Mouse (Mus musculus) left cerebral cortex, adult 18-20 months (tissue): ENCODE results near the gene Rnf157. TPM values are rescaled to one million over a fixed set of nuclear protein-coding genes. Genes with fewer than 3 reads are reported as not detected.
A peak's percentile ranks its signal among the peaks of the same experiment; 100 is the strongest.
"Not testable (repeated sequence)": the region's sequence is repeated elsewhere in the genome, so short reads cannot be mapped to it uniquely, and the experiment has no call there.

Source experiments
- DNase-seq, 2 experiments: peaks; one replicate each; pipeline ENCODE4 v3.0.0; 2021 to 2022; ENCODE audit warnings: low spot score in 2 of 2, mixed read lengths in 1 of 2
- total RNA-seq, 2 experiments: library from RNA; stranded (reverse); gene quantifications; 2 replicates each; pipeline ENCODE4 v1.2.3; 2021

The Rnf157 gene
- total RNA-seq, 2 experiments from 2014 or later = 256 to 274 TPM

GRCm38 (mm10) chr11:116387086-116388071 lies 25.5 kb downstream of the Rnf157 start:
- no peak for DNase-seq

GRCm38 (mm10) chr11:116385999-116386398 lies 26.8 kb downstream of the Rnf157 start:
- no peak for DNase-seq

DNA sequence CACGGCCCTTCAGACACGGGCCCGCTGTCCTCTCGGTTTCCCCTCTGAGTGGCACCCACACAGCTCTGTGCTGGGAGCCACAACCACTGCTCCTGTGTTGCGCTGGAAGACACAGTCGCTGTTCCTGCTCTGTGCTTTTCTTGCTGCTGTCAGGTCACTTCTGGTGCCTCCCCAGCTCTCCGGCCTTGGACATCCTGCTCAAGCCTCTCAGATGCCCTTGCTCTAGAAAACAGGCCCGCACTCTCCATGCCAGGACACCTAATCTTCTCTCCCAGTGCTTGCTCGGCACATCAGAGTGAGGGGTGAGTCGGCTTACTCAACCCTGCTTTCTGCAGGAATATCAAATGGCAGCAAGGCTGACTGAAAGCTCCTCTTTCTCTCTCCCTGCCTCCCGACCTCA lies 28.7 kb downstream of the Rnf157 start:
- no peak for DNase-seq

DNA sequence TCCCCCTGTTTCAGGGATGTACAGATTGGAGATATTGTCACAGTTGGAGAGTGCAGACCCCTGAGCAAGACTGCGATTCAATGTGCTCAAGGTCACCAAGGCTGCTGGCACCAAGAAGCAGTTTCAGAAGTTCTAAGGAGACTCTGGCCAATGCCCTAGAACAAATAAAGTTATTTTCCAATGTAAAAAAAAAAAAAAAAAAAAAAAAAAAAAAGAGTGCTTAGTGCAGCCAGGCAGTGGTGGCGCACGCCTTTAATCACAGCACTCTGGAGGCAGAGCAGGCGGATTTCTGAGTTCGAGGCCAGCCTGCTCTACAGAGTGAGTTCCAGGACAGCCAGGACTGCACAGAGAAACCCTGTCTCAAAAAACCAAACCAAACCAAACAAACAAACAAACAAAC lies 29.8 kb downstream of the Rnf157 start:
- not testable (repeated sequence) for DNase-seq

- no peak for DNase-seq
Observed at GRCm38 (mm10) chr11:116380767-116381166, 32.1 kb downstream of the Rnf157 start.

- no peak for DNase-seq
Observed at GRCm38 (mm10) chr11:116379530-116379929, 33.3 kb downstream of the Rnf157 start.

- DNase-seq = no peak
Observed at GRCm38 (mm10) chr11:116376945-116377661, 35.7 kb downstream of the Rnf157 start.

DNA sequence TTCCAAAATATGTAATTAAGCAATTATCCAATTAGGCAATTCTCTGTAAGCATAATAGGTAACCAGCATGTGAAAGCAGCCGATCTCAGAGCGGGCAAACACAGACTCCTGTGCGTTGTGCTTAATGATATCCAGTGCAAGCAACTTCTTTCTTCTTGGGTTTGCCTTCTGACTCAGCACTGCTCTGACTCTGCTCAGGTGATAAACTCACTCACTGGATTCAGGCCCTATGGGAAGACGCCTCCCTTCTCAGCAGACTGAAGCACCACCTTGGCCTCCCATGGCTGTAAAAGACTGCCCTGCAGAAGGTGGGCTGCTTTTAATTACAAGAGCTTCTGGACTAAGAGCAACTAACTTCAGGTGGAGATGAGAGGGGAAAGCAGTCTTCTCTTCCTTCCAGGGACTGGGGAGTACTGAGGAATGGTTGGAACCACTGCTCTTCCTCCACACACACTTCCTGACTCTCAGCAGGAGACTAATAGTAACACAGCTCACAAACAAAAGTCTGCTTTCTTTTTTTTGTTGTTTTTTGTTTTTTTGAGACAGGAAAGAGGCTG lies 40.9 kb downstream of the Rnf157 start:
- no peak for DNase-seq

DNA sequence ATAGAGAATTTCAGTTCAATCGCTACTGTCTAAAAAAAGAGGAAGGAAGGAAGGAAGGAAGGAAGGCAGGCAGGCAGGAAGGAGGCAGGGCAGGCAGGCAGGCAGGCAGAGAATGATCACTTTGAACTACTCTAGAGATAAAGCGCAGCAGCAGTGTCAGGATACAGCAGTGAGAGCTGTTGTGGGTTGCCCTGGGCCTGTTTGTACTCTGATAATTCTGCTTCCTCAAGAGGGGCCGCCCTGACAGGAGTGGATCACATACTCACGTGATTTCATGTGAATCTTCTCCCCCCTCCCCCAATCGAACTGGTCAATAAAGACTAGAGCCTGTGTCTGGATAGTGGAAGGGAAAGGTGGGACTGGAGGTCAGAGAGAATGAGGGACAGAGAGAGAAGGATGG lies 43.2 kb downstream of the Rnf157 start:
- no peak for DNase-seq

- DNase-seq = no peak
Observed at GRCm38 (mm10) chr11:116369051-116369450, 43.8 kb downstream of the Rnf157 start.

- DNase-seq = peak; percentile 78 to 85
Observed at GRCm38 (mm10) chr11:116368116-116368515, 44.7 kb downstream of the Rnf157 start.

GRCm38 (mm10) chr11:116366647-116367046 lies 46.2 kb downstream of the Rnf157 start:
- no peak for DNase-seq

DNA sequence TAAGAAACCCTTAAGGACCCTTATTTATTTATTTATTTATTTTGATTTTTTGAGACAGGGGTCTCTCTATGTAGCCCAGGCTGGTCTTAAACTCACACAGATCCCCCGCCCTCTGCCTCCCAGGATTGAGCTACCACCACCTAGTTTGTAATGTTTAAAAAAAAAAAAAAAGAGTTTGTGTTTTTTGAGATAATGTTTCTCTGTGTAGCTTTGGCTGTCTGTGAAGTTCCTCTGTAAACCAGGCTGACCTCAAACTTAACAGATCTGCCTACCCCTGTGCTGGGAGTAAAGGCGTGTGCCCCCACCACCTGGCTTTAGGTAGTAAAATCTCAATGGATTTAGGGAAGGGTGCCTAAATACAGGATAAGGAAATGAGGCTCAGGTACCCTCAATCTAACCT lies 46.7 kb downstream of the Rnf157 start:
- no peak for DNase-seq

DNA sequence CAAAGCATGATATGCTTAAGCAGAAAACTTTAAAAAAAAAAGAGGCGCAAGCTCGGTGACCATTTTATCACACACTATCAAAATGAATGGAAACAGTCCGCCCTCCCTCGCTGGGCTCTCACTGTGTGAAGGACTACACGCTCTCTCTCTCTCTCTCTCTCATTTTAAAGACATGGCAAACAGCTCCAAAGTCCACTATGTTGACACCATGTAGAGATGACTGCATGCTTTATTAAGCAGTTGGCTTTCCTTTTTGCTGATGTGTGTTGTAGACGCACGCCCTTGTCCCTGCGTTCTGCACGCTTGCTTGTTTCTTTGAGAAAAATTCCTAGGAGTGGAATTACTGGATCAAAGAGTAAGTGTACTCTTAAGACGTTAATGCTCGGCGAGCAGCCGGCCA lies 47.4 kb downstream of the Rnf157 start:
- no peak for DNase-seq

GRCm38 (mm10) chr11:116362015-116362414 lies 50.8 kb downstream of the Rnf157 start:
- DNase-seq = no peak

DNA sequence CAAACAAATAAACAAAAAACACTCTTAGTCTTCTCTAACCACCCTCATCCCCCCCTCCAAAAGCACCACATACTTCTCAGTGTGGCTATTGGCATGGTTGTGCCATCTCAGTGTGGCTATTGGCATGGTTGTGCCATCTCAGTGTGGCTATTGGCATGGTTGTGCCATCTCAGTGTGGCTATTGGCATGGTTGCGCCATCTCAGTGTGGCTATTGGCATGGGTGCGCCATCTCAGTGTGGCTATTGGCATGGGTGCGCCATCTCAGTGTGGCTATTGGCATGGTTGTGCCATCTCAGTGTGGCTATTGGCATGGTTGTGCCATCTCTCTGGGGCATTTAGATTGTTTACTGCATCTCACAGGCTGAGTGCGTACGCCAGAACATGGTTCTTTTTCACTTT lies 51.9 kb downstream of the Rnf157 start:
- DNase-seq = not testable (repeated sequence)

DNA sequence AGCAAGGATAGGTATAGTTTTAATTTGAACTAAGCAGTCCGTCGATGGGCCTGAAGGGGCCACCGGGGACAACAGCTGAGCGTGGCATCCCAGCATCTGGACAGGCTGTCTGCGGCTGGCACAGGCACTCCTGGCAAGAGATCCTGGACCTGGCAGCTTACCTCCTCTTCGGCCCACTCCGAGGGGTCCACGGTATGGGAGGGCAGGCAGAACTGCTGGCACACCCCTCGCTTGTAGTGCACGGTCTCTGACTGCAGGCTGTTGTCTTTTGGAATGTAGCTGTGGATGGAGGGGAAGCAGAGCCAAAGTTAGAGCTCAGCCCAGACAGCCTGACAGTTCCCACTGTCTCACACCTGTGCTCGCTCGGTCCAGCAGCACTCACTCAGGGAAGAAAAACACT lies 53.2 kb downstream of the Rnf157 start:
- no peak for DNase-seq

GRCm38 (mm10) chr11:116358926-116359637 lies 53.8 kb downstream of the Rnf157 start:
- no peak for DNase-seq

GRCm38 (mm10) chr11:116354521-116354920 lies 58.3 kb downstream of the Rnf157 start:
- no peak for DNase-seq

- no peak for DNase-seq
Observed at GRCm38 (mm10) chr11:116353535-116353934, 59.3 kb downstream of the Rnf157 start.

DNA sequence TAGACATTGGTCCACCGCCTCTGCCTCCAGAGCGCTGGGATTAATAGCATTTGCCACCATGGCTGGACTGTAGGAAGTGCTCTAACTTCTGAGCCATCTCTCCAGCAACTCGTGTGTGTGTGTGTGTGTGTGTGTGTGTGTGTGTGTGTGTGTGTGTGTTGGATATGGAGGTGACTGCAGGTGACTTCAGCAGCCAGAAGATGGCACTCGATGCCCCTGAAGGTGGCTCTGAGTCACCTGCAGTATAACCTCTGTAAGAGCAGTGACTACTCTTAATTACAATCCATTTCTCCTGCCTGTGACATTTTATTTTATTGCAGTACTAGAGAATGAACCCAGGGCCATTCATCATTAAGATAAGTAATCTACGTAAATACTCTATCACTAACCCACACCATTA lies 61.5 kb downstream of the Rnf157 start:
- DNase-seq = no peak
